ENCODE assay signal across 8 mouse cellular contexts in genomic region chr5:99578692-99579091, GRCm38 (mm10).
DNase-seq lines count a peak whose midpoint lies in the region; ATAC-seq and TF ChIP-seq lines count a peak whose summit lies in the region.

No protein-coding gene starts in this region.

- no peaks in the 10 kb centered on the region for H3K27me3 ChIP-seq in ES-Bruce4 (ENCODE audit: control insufficient read depth, insufficient read depth, low read length, poor library complexity, severe bottlenecking)
- H3K27me3 ChIP-seq in cerebellum, adult 2 months (ENCODE audit: control insufficient read depth, insufficient read depth, low read length) = no peaks in the 10 kb centered on the region; the same call in 1 of the 2 replicates
- H3K27me3 ChIP-seq in intestine, postnatal 0 days (replicated peaks; ENCODE audit: control insufficient read depth, insufficient read depth, low read length) = no peaks in the 10 kb centered on the region
- no peaks in the 10 kb centered on the region; the same call in 1 of the 2 replicates for H3K27me3 ChIP-seq in small intestine, adult 2 months (ENCODE audit: control insufficient read depth, insufficient read depth, low read length)

- H3K9me3 ChIP-seq in ES-Bruce4 (replicated peaks; ENCODE audit: control insufficient read depth, insufficient read depth, low read length, poor library complexity, severe bottlenecking) = no peaks in the 10 kb centered on the region
- no peaks in the 10 kb centered on the region for H3K9me3 ChIP-seq in intestine, postnatal 0 days (ENCODE audit: control insufficient read depth)

- H3K27ac ChIP-seq in ES-Bruce4 (ENCODE audit: insufficient read depth, low read length) = no peak overlapping the region
- no peak overlapping the region for H3K27ac ChIP-seq in cerebellum, adult 2 months (ENCODE audit: insufficient read depth, low read length)
- no peak overlapping the region for H3K27ac ChIP-seq in intestine, postnatal 0 days (ENCODE audit: low read depth, low read length)
- H3K27ac ChIP-seq in small intestine, adult 2 months (ENCODE audit: insufficient read depth, low read depth, low read length) = no peak overlapping the region

- TF ChIP-seq POLR2A in ES-Bruce4 (IDR thresholded peaks at IDR 0.05; ENCODE audit: insufficient read depth, low read length) = no peak
- no peak for TF ChIP-seq POLR2A in cerebellum, adult 2 months (IDR thresholded peaks at IDR 0.05; ENCODE audit: borderline replicate concordance, insufficient read depth, low read length)
- TF ChIP-seq POLR2A in small intestine, adult 2 months (IDR thresholded peaks at IDR 0.05; ENCODE audit: low read depth, low read length) = no peak

- WGBS in cerebellum, adult 2 months = 46% methylated on average over 4 of the region's 4 CpGs
- WGBS in intestine, postnatal 0 days = 4% methylated on average over 4 of the region's 4 CpGs
- WGBS in small intestine, adult 2 months = 3% methylated on average over 4 of the region's 4 CpGs

- TF ChIP-seq EP300 in ES-Bruce4 (IDR thresholded peaks at IDR 0.05; ENCODE audit: insufficient read depth, low read depth, low read length) = no peak

- TF ChIP-seq CTCF in ES-Bruce4 (IDR thresholded peaks at IDR 0.05; ENCODE audit: low read depth, low read length) = peak; percentile 65
- TF ChIP-seq CTCF in cerebellum, adult 2 months (IDR thresholded peaks at IDR 0.05; ENCODE audit: borderline replicate concordance, insufficient read depth, low read depth, low read length) = peak; percentile 74
- TF ChIP-seq CTCF in intestine, postnatal 0 days (IDR thresholded peaks at IDR 0.05; ENCODE audit: low read depth) = peak; percentile 91
- TF ChIP-seq CTCF in small intestine, adult 2 months (IDR thresholded peaks at IDR 0.05; ENCODE audit: extremely low read depth, insufficient read length, insufficient replicate concordance, low read depth, low read length) = peak; percentile 67; the same call in 1 of the 2 replicates

- DNase-seq in 3T3-L1 (ENCODE audit: low read depth, low spot score) = peak; percentile 69
- peak; percentile 51 to 53 for DNase-seq in cerebellum, adult 2 months
- DNase-seq in gastrocnemius, postnatal 4 days (ENCODE audit: low spot score in 2 of 2) = peak; percentile 20 to 23
- DNase-seq in lung, postnatal 10 days = peak; percentile 76
- DNase-seq in frontal cortex, postnatal 10 days (ENCODE audit: low spot score in 2 of 2) = no peak

- no peaks in the 10 kb centered on the region for H3K4me1 ChIP-seq in ES-Bruce4 (ENCODE audit: control insufficient read depth, insufficient read depth, low read length)
- H3K4me1 ChIP-seq in cerebellum, adult 2 months (ENCODE audit: control insufficient read depth, insufficient read depth, low read length) = no peaks in the 10 kb centered on the region
- no peaks in the 10 kb centered on the region for H3K4me1 ChIP-seq in intestine, postnatal 0 days (replicated peaks; ENCODE audit: control insufficient read depth, insufficient read depth, low read length)
- no peaks in the 10 kb centered on the region for H3K4me1 ChIP-seq in small intestine, adult 2 months (ENCODE audit: control insufficient read depth, insufficient read depth, insufficient read length, low read length)

- H3K9ac ChIP-seq in ES-Bruce4 (ENCODE audit: low read depth, poor library complexity, severe bottlenecking) = no peak overlapping the region
- no peak overlapping the region for H3K9ac ChIP-seq in intestine, postnatal 0 days (ENCODE audit: low read depth, low read length)

- ATAC-seq in intestine, postnatal 0 days = no peak

- no peaks in the 10 kb centered on the region for H3K36me3 ChIP-seq in ES-Bruce4 (ENCODE audit: control insufficient read depth, insufficient read depth, low read length, poor library complexity, severe bottlenecking)
- H3K36me3 ChIP-seq in intestine, postnatal 0 days (ENCODE audit: control insufficient read depth, insufficient read depth) = no peaks in the 10 kb centered on the region
- H3K36me3 ChIP-seq in small intestine, adult 2 months (ENCODE audit: control insufficient read depth, insufficient read depth, low read length) = no peaks in the 10 kb centered on the region

- H3K4me3 ChIP-seq in ES-Bruce4 (ENCODE audit: low read depth, low read length) = no peak overlapping the region
- H3K4me3 ChIP-seq in cerebellum, adult 2 months (replicated peaks; ENCODE audit: insufficient read depth, low read depth, low read length) = no peak overlapping the region
- no peak overlapping the region for H3K4me3 ChIP-seq in intestine, postnatal 0 days (ENCODE audit: low read depth, low read length)
- H3K4me3 ChIP-seq in small intestine, adult 2 months (ENCODE audit: low read depth, low read length) = no peak overlapping the region

- H3K4me2 ChIP-seq in intestine, postnatal 0 days (replicated peaks; ENCODE audit: low read depth) = no peak overlapping the region

Comparison
In these comparisons a context has a peak if more than half of its experiments do, and no peak if none do; other contexts are left out.
1. DNase-seq: peak in 3T3-L1 (single experiment), cerebellum, adult 2 months (2 of 2), gastrocnemius, postnatal 4 days (2 of 2) and lung, postnatal 10 days (single experiment); none in frontal cortex, postnatal 10 days (0 of 2).
2. Peak in every context shown above with its lines, with median percentiles within 50 percentile points of each other: CTCF ChIP-seq.